Mouse (Mus musculus): ENCODE data around the gene Ifna4. TPM values are rescaled to one million over a fixed set of nuclear protein-coding genes. Genes with fewer than 3 reads are reported as not detected.

Ifna4 gene
- not detected for polyA plus RNA-seq (2017; shearing (Covaris generic))

DNA sequence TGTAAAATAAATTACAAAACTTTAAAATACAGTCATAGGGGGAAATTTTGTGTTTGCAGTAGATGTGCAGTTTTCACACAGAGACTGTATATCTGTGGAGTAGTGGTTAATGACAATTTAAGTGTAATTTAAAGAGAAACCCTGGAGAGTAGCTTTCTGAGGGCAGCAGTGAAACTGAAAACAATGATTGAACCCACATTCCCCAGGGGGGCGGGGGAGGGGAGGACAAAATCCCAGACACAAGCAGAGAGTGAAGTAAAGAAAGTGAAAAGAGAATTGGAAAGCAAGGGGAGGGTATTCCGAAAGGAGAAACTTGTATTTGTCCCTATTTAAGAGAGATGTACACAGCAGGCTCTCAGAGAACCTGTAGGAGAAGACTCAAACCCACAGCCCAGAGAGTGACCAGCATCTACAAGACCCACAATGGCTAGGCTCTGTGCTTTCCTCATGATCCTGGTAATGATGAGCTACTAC, at the start of gene Ifna4:
TSS of gene Ifna4 (plus strand) at position 424 of the 474 bp plus-strand sequence.

DNA sequence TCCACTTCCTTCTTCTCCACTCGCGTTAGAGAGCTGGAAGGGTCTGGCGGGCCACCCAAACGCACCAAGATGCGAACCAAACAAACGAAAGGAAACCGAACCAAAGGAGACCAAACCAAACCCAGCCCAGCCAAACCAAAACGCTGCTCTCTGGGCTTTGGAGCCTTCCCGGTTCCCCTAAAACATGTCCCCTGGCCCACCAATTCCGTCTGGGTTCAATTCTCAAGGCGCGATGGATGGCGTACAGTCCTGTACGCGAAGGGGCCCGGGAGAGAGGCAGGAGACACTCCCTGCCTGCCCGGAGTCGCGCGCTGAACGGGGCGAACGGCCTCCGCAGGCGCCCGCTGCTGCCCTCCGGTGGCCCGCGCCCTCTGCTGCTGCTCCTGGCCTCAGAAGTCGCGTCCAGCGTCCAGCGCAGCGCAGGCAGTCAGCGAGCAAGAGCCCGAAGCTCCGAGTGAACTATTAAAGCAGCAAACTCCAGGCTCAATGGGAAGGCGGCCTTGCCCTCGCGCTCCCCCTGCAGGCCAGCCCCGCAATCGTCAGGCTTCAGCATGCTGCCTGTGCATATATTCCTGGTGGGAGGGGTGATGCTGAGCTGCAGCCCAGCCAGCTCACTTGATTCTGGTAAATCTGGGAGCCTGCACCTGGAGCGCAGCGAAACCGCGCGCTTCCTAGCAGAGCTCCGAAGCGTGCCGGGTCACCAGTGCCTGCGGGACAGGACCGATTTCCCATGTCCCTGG, 47.6 kb upstream of the Ifna4 start, which contains the start of gene Gm13275:
TSS of gene Gm13275 (plus strand) at position 552 of the 740 bp plus-strand sequence.

DNA sequence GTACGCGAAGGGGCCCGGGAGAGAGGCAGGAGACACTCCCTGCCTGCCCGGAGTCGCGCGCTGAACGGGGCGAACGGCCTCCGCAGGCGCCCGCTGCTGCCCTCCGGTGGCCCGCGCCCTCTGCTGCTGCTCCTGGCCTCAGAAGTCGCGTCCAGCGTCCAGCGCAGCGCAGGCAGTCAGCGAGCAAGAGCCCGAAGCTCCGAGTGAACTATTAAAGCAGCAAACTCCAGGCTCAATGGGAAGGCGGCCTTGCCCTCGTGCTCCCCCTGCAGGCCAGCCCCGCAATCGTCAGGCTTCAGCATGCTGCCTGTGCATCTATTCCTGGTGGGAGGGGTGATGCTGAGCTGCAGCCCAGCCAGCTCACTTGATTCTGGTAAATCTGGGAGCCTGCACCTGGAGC, 44.6 kb upstream of the Ifna4 start, which contains the start of gene Gm13279:
TSS of gene Gm13279 (plus strand) at position 301 of the 400 bp plus-strand sequence.

DNA sequence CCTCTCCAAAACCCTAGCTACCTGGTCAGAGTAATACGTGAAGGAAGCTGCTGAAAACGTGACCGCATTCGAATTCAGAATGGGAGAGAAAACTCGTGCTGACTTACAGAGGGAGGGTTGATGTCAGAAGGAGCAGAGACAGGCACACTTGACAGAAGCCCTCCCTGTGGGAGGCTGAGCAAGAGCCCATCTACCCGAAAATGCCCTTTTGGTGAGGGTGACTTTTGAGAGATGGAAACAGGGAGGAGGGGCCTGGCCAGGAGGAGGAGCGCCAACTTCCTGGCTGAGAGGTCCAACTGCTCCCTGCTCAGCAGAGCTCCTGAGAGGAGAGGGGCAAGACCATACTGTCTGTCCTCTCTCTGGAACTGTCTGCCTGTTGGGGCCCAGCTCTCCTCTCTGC, 42.3 kb upstream of the Ifna4 start, which contains the start of gene Gm13285:
TSS of gene Gm13285 (plus strand) at position 301 of the 400 bp plus-strand sequence.

DNA sequence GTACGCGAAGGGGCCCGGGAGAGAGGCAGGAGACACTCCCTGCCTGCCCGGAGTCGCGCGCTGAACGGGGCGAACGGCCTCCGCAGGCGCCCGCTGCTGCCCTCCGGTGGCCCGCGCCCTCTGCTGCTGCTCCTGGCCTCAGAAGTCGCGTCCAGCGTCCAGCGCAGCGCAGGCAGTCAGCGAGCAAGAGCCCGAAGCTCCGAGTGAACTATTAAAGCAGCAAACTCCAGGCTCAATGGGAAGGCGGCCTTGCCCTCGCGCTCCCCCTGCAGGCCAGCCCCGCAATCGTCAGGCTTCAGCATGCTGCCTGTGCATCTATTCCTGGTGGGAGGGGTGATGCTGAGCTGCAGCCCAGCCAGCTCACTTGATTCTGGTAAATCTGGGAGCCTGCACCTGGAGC, 38.7 kb upstream of the Ifna4 start, which contains the start of gene Gm13287:
TSS of gene Gm13287 (plus strand) at position 301 of the 400 bp plus-strand sequence.

DNA sequence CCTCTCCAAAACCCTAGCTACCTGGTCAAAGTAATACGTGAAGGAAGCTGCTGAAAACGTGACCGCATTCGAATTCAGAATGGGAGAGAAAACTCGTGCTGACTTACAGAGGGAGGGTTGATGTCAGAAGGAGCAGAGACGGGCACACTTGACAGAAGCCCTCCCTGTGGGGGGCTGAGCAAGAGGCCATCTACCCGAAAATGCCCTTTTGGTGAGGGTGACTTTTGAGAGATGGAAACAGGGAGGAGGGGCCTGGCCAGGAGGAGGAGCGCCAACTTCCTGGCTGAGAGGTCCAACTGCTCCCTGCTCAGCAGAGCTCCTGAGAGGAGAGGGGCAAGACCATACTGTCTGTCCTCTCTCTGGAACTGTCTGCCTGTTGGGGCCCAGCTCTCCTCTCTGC, 36.4 kb upstream of the Ifna4 start, which contains the start of gene Gm13288:
TSS of gene Gm13288 (plus strand) at position 301 of the 400 bp plus-strand sequence.

DNA sequence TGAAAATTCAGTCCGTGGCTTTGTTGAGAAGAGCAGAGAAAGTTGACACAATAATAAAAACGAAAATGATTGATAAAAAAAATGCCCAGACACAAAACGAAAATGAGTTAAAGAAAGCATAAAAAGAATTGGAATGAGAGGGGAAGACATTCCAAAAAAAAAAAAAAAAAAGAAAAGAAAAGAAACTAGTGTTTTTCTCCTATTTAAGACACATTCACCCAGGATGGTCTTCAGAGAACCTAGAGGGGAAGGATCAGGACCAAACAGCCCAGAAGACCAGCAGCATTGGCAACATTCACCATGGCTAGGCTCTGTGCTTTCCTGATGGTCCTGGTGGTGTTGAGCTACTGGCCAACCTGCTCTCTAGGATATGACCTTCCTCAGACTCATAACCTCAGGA, 25.7 kb upstream of the Ifna4 start, which contains the start of gene Ifna7:
TSS of gene Ifna7 (plus strand) at position 301 of the 400 bp plus-strand sequence.

DNA sequence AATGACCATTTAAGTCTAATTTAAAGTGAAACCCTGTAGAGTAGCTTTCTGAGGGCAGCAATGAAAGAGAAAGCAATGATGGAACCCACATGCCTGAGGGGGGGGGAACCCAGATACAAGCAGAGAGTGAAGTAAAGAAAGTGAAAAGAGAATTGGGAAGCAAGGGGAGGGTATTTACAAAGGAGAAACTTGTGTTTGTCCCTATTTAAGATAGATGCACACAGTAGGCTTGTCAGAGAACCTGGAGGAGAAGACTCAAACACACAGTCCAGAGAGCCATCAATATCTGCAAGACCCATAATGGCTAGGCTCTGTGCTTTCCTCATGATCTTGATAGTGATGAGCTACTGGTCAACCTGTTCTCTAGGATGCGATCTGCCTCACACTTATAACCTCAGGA, 22.0 kb upstream of the Ifna4 start, which contains the start of gene Ifna11:
TSS of gene Ifna11 (plus strand) at position 301 of the 400 bp plus-strand sequence.

DNA sequence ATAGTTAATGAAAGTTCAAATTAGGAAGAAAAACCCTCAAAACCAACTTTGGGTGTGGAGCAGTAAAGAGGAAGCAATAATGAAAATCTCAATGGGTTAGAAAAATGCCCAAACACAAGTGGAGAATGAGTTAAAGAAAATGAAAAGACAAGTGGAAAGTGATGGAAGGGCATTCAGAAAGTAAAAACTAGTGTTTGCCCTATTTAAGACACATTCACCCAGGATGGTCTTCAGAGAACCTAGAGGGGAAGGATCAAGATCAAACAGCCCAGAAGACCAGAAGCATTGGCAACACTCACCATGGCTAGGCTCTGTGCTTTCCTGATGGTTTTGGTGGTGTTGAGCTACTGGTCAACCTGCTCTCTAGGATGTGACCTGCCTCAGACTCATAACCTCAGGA, 14.5 kb upstream of the Ifna4 start, which contains the start of gene Ifna6:
TSS of gene Ifna6 (plus strand) at position 301 of the 400 bp plus-strand sequence.

DNA sequence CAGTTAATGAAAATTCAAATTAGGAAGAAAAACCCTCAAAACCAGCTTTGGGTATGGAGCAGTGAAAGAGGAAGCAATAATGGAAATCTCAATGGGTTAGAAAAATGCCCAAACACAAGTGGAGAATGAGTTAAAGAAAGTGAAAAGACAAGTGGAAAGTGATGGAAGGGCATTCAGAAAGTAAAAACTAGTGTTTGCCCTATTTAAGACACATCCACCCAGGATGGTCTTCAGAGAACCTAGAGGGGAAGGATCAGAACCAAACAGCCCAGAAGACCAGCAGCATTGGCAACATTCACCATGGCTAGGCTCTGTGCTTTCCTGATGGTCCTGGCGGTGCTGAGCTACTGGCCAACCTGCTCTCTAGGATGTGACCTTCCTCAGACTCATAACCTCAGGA, 6.4 kb upstream of the Ifna4 start, which contains the start of gene Ifna5:
TSS of gene Ifna5 (plus strand) at position 301 of the 400 bp plus-strand sequence.

DNA sequence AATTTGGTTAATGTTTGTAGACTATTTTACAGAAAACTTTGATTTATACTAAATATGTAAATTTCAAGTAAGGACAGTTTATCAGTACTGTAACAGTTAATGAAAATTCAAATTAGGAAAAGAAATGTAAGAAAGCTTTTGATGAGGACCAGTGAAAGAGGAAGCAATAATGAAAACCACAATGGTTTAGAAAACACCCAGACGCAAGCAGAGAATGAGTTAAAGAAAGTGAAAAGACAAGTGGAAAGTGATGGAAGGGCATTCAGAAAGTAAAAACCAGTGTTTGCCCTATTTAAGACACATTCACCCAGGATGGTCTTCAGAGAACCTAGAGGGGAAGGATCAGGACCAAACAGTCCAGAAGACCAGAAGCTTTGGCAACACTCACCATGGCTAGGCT, 8.0 kb downstream of the Ifna4 start, which contains the start of gene Ifna1:
TSS of gene Ifna1 (plus strand) at position 390 of the 400 bp plus-strand sequence.

DNA sequence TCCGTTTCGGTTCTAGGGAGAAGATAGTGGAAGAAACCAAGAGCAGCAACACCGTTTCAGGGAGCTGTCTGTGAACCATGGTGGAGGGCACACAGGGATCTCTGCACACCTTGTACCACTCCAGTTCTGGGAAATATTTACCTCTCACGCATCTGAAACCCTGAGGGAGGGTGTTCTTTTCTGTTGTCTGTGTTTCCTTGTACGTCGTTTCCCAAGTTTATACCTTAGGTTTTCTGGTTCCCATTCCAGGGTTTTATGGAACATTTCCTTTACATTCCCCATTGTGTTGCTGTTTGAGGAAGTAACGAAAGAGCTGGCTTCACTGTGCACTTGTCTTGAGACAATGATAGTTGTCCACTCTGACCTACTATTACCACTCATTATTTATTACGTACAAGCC, 38.4 kb downstream of the Ifna4 start, which contains the start of gene Ifne:
TSS of gene Ifne (minus strand) at position 101 of the 400 bp plus-strand sequence.

Other genes with a start within 250 kb of the Ifna4 start
- not detected for gene Ifna9, start 249.5 kb upstream of the Ifna4 start, polyA plus RNA-seq (2017; shearing (Covaris generic))
- not detected for gene Ifna12, start 238.5 kb upstream of the Ifna4 start, polyA plus RNA-seq (2017; shearing (Covaris generic))
- gene C87499, start 207.4 kb upstream of the Ifna4 start, polyA plus RNA-seq (2017; shearing (Covaris generic)): not detected
- not detected for gene Ifna13, start 197.4 kb upstream of the Ifna4 start, polyA plus RNA-seq (2017; shearing (Covaris generic))
- not detected for gene Ifna16, start 164.9 kb upstream of the Ifna4 start, polyA plus RNA-seq (2017; shearing (Covaris generic))
- not detected for gene Ifna2, start 157.9 kb upstream of the Ifna4 start, polyA plus RNA-seq (2017; shearing (Covaris generic))
- gene Ifnab, start 150.5 kb upstream of the Ifna4 start, polyA plus RNA-seq (2017; shearing (Covaris generic)): not detected
- 0.74 TPM for gene Gm26566, start 120.1 kb upstream of the Ifna4 start, polyA plus RNA-seq (2017; shearing (Covaris generic))
- 15.4 TPM for gene Klhl9, start 119.4 kb upstream of the Ifna4 start, polyA plus RNA-seq (2017; shearing (Covaris generic))
- gene Gm13271, start 87.0 kb upstream of the Ifna4 start, polyA plus RNA-seq (2017; shearing (Covaris generic)): not detected
- not detected for gene Gm13283, start 81.7 kb upstream of the Ifna4 start, polyA plus RNA-seq (2017; shearing (Covaris generic))
- not detected for gene Gm13290, start 68.0 kb upstream of the Ifna4 start, polyA plus RNA-seq (2017; shearing (Covaris generic))
- not detected for gene Gm13289, start 64.9 kb upstream of the Ifna4 start, polyA plus RNA-seq (2017; shearing (Covaris generic))
- not detected for gene Gm13272, start 62.0 kb upstream of the Ifna4 start, polyA plus RNA-seq (2017; shearing (Covaris generic))
- gene Ifnz, start 59.7 kb upstream of the Ifna4 start, polyA plus RNA-seq (2017; shearing (Covaris generic)): 0.28 TPM
- not detected for gene Gm13276, start 56.2 kb upstream of the Ifna4 start, polyA plus RNA-seq (2017; shearing (Covaris generic))
- not detected for gene Gm13277, start 53.2 kb upstream of the Ifna4 start, polyA plus RNA-seq (2017; shearing (Covaris generic))
- gene Gm13278, start 50.3 kb upstream of the Ifna4 start, polyA plus RNA-seq (2017; shearing (Covaris generic)): not detected
- not detected for gene Gm13275, start 47.4 kb upstream of the Ifna4 start, polyA plus RNA-seq (2017; shearing (Covaris generic))
- not detected for gene Gm13279, start 44.5 kb upstream of the Ifna4 start, polyA plus RNA-seq (2017; shearing (Covaris generic))
- 1.1 TPM for gene Gm13285, start 42.2 kb upstream of the Ifna4 start, polyA plus RNA-seq (2017; shearing (Covaris generic))
- not detected for gene Gm13287, start 38.6 kb upstream of the Ifna4 start, polyA plus RNA-seq (2017; shearing (Covaris generic))
- not detected for gene Gm13288, start 36.3 kb upstream of the Ifna4 start, polyA plus RNA-seq (2017; shearing (Covaris generic))
- gene Ifna7, start 25.6 kb upstream of the Ifna4 start, polyA plus RNA-seq (2017; shearing (Covaris generic)): not detected
- gene Ifna11, start 21.9 kb upstream of the Ifna4 start, polyA plus RNA-seq (2017; shearing (Covaris generic)): not detected
- not detected for gene Ifna6, start 14.4 kb upstream of the Ifna4 start, polyA plus RNA-seq (2017; shearing (Covaris generic))
- gene Ifna5, start 6.3 kb upstream of the Ifna4 start, polyA plus RNA-seq (2017; shearing (Covaris generic)): not detected
- not detected for gene Ifna1, start 8.2 kb downstream of the Ifna4 start, polyA plus RNA-seq (2017; shearing (Covaris generic))
- gene Ifne, start 38.3 kb downstream of the Ifna4 start, polyA plus RNA-seq (2017; shearing (Covaris generic)): not detected

Data from effector memory CD4-positive, alpha-beta T cell, adult 7 months (primary cell).